Comparison of ENCODE assay signal across 29 mouse cellular contexts in the genomic region with DNA sequence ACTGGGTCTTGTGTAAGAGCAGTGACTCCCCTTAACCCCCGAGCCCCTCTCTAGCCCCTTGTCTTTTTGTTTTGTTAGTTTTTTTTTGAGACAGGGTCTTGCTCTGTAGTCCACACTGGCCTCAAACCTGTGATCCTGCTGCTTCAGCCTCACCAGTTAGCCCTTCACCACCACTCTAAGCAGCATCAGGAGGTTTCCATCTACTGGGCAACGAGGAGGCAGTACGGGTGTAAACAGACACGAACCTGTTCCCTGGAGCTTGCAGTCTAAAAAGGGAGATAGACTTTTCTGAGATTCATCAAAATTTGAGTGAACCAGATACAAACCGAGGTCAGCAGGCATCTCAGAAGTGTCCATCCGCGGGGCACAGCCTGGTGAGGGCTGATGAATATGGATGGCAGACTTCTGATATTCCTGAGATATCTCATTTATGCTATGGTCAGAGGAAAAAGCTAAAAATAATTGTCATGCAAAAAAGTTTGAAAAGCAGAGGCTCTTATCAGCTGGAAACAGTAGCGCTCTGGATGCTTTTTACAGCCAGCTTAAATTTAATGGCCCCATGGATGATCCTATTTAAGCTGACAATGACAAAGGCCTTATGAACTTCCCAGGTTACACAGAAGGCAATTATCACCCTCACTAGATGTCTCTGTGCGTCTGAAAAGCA. TPM values are rescaled to one million over a fixed set of nuclear protein-coding genes. Genes with fewer than 3 reads are reported as not detected.
DNase-seq lines count a peak whose midpoint lies in the region; ATAC-seq and TF ChIP-seq lines count a peak whose summit lies in the region.
"Had no signal": no experiment of that assay in that cellular context is flagged by ENCODE, and none has a peak within 500 bp of the region (broad histone marks: within the 10 kb centered on the region; RNA-seq: fewer than 3 reads in every experiment).

No protein-coding gene starts in this region.

- DNase-seq in heart, adult 11 months = peak; percentile 69
- DNase-seq in heart, adult 9 months (ENCODE audit: low spot score in 2 of 2) = no peak
- no peak for DNase-seq in liver, embryonic 14.5 days (ENCODE audit: low read depth in 3 of 3, low spot score in 3 of 3)
- DNase-seq in liver, embryonic 11.5 days (ENCODE audit: low spot score) = no peak
- peak; percentile 66 for DNase-seq in MEL (ENCODE audit: low read depth, low spot score)
- DNase-seq in adrenal gland, postnatal 36 days = no peak
- DNase-seq: adrenal gland, adult 2 months; adrenal gland, postnatal 10 days; adrenal gland, postnatal 25 days; B cell, adult 2 months; cerebellum, adult 11 months; cerebellum, adult 18-20 months; cerebellum, adult 8-10 months; cerebellum, adult 9-11 months; cerebellum, postnatal 14 days; cerebellum, postnatal 36 days; embryo, embryonic 11 days had no signal

- H3K36me3 ChIP-seq in liver, embryonic 14.5 days (replicated peaks; ENCODE audit: control insufficient read depth, insufficient read depth, low read depth) = no peaks in the 10 kb centered on the region
- no peaks in the 10 kb centered on the region for H3K36me3 ChIP-seq in liver, embryonic 11.5 days (ENCODE audit: control insufficient read depth, insufficient read depth, low read length)
- H3K36me3 ChIP-seq in MEL (ENCODE audit: control insufficient read depth in 1 of 2, insufficient read depth in 2 of 2, low read length in 2 of 2) = peaks cover 0 to 20% of the 10 kb centered on the region in 2 experiments; a peak in 2 of 4 replicates
- H3K36me3 ChIP-seq: embryonic facial prominence, embryonic 15.5 days; forebrain, embryonic 10.5 days; forebrain, embryonic 12.5 days; G1E had no signal

- H3K27me3 ChIP-seq in liver, embryonic 14.5 days (ENCODE audit: control insufficient read depth, insufficient read depth, low read length) = no peaks in the 10 kb centered on the region
- no peaks in the 10 kb centered on the region for H3K27me3 ChIP-seq in liver, embryonic 11.5 days (replicated peaks; ENCODE audit: control insufficient read depth, insufficient read depth, low read length)
- H3K27me3 ChIP-seq in MEL (ENCODE audit: control insufficient read depth in 1 of 2, insufficient read depth in 2 of 2, low read length in 2 of 2) = no peaks in the 10 kb centered on the region
- H3K27me3 ChIP-seq: embryonic facial prominence, embryonic 13.5 days; embryonic facial prominence, embryonic 15.5 days; forebrain, embryonic 12.5 days had no signal

- H3K4me3 ChIP-seq in liver, embryonic 14.5 days (ENCODE audit: insufficient read depth in 1 of 2, low read depth in 2 of 2, low read length in 2 of 2) = no peak overlapping the region
- H3K4me3 ChIP-seq in liver, embryonic 11.5 days (ENCODE audit: low read depth, low read length) = no peak overlapping the region
- H3K4me3 ChIP-seq in MEL (ENCODE audit: control insufficient read depth in 1 of 2, insufficient read depth in 1 of 2, low read depth in 2 of 2, low read length in 2 of 2) = no peak overlapping the region
- H3K4me3 ChIP-seq: embryonic facial prominence, embryonic 13.5 days; embryonic facial prominence, embryonic 15.5 days; erythroblast, embryonic 14.5 days; forebrain, embryonic 10.5 days; forebrain, embryonic 12.5 days had no signal

- H3K27ac ChIP-seq in liver, embryonic 14.5 days = no peak overlapping the region
- H3K27ac ChIP-seq in liver, embryonic 11.5 days (ENCODE audit: low read depth, low read length) = no peak overlapping the region
- no peak overlapping the region for H3K27ac ChIP-seq in MEL (ENCODE audit: control insufficient read depth, low read depth, low read length)
- H3K27ac ChIP-seq: embryonic facial prominence, embryonic 13.5 days; embryonic facial prominence, embryonic 15.5 days; forebrain, embryonic 10.5 days; forebrain, embryonic 12.5 days had no signal

- no peaks in the 10 kb centered on the region for H3K79me2 ChIP-seq in MEL (ENCODE audit: control insufficient read depth, insufficient read depth, low read length, poor library complexity)

- 32% methylated on average over 9 of the region's 9 CpGs for WGBS in liver, embryonic 14.5 days (ENCODE audit: insufficient replicate concordance)
- 60% methylated on average over 9 of the region's 9 CpGs for WGBS in liver, embryonic 11.5 days

- peak; percentile 42 to 56; a peak in 3 of 4 replicates for TF ChIP-seq POLR2A in MEL (IDR thresholded peaks at IDR 0.05; ENCODE audit: control insufficient read depth in 1 of 2, insufficient read depth in 1 of 2, low read depth in 1 of 2, low read length in 2 of 2, poor library complexity in 1 of 2)

- no peak overlapping the region for H3K4me2 ChIP-seq in liver, embryonic 14.5 days (ENCODE audit: low read depth)
- no peak overlapping the region for H3K4me2 ChIP-seq in liver, embryonic 11.5 days
- H3K4me2 ChIP-seq: embryonic facial prominence, embryonic 13.5 days; embryonic facial prominence, embryonic 15.5 days; forebrain, embryonic 12.5 days had no signal

- H3K9me3 ChIP-seq in liver, embryonic 14.5 days (ENCODE audit: control insufficient read depth, low read length) = no peaks in the 10 kb centered on the region
- no peaks in the 10 kb centered on the region for H3K9me3 ChIP-seq in liver, embryonic 11.5 days (ENCODE audit: control insufficient read depth, low read length)
- no peaks in the 10 kb centered on the region for H3K9me3 ChIP-seq in MEL (replicated peaks; ENCODE audit: insufficient read depth, low read length)
- H3K9me3 ChIP-seq: embryonic facial prominence, embryonic 13.5 days; embryonic facial prominence, embryonic 15.5 days; forebrain, embryonic 10.5 days; forebrain, embryonic 12.5 days; G1E had no signal

- no peak for TF ChIP-seq RAD21 in MEL (IDR thresholded peaks at IDR 0.05; ENCODE audit: low read depth, low read length)

- TF ChIP-seq EP300 in liver, embryonic 14.5 days (IDR thresholded peaks at IDR 0.05; ENCODE audit: low read depth) = 0 out of 2 replicates have a peak, but pooled peaks have one; percentile 17
- peak; percentile 65 to 72 for TF ChIP-seq EP300 in MEL (IDR thresholded peaks at IDR 0.05; ENCODE audit: low read depth in 1 of 2, low read length in 2 of 2)

- peaks cover 10 to 15% of the 10 kb centered on the region in 2 experiments for H3K4me1 ChIP-seq in liver, embryonic 14.5 days (replicated peaks; ENCODE audit: control insufficient read depth in 2 of 2, insufficient read depth in 2 of 2, low read length in 1 of 2)
- H3K4me1 ChIP-seq in liver, embryonic 11.5 days (replicated peaks; ENCODE audit: control insufficient read depth, insufficient read depth, low read length) = no peaks in the 10 kb centered on the region; the same call in 1 of the 2 replicates
- peaks cover 15 to 20% of the 10 kb centered on the region in 2 experiments for H3K4me1 ChIP-seq in MEL (ENCODE audit: control insufficient read depth in 1 of 2, insufficient read depth in 2 of 2, low read length in 2 of 2)
- H3K4me1 ChIP-seq: embryonic facial prominence, embryonic 13.5 days; embryonic facial prominence, embryonic 15.5 days; forebrain, embryonic 10.5 days; forebrain, embryonic 12.5 days had no signal

- ATAC-seq in liver, embryonic 14.5 days (ENCODE audit: insufficient read depth) = no peak
- no peak for ATAC-seq in liver, embryonic 11.5 days (replicated peaks; ENCODE audit: low FRiP score)
- ATAC-seq: CD4-positive, CD25-positive, alpha-beta regulatory T cell, adult 4 months; forebrain, embryonic 14.5 days; forebrain, embryonic 16.5 days had no signal

- no peak overlapping the region for H3K9ac ChIP-seq in liver, embryonic 14.5 days (replicated peaks)
- no peak overlapping the region for H3K9ac ChIP-seq in liver, embryonic 11.5 days (ENCODE audit: low read depth, low read length)
- H3K9ac ChIP-seq in MEL (ENCODE audit: control insufficient read depth, low read depth, low read length, poor library complexity, severe bottlenecking) = no peak overlapping the region
- H3K9ac ChIP-seq: embryonic facial prominence, embryonic 13.5 days; embryonic facial prominence, embryonic 15.5 days; forebrain, embryonic 12.5 days had no signal

- TF ChIP-seq CTCF in liver, embryonic 14.5 days (IDR thresholded peaks at IDR 0.05; ENCODE audit: low read depth) = no peak
- TF ChIP-seq CTCF in MEL (IDR thresholded peaks at IDR 0.05 in 2 of 3, conservative IDR thresholded peaks at IDR 0.05 in 1 of 3; ENCODE audit: control insufficient read depth in 1 of 3, insufficient read depth in 1 of 3, low read depth in 2 of 3, low read length in 3 of 3, poor library complexity in 1 of 3, severe bottlenecking in 1 of 3) = no peak

TF ChIP-seq in MEL, 35 proteins besides CTCF, POLR2A, EP300 and RAD21 (continues in another document):
- TF ChIP-seq BHLHE40 (IDR thresholded peaks at IDR 0.05; ENCODE audit: borderline replicate concordance, low read depth, low read length) = no peak
- no peak for TF ChIP-seq GABPA (IDR thresholded peaks at IDR 0.05; ENCODE audit: low read depth, low read length)
- TF ChIP-seq TCF12 (IDR thresholded peaks at IDR 0.05; ENCODE audit: low read depth, low read length) = peak; percentile 75
- TF ChIP-seq ZNF384 (IDR thresholded peaks at IDR 0.05; ENCODE audit: low read depth, low read length) = peak; percentile 75
- TF ChIP-seq MEF2A (IDR thresholded peaks at IDR 0.05; ENCODE audit: extremely low read depth, insufficient replicate concordance, low read depth, low read length, poor library complexity, severe bottlenecking) = peak; percentile 83; the same call in 1 of the 2 replicates
- TF ChIP-seq UBTF (IDR thresholded peaks at IDR 0.05; ENCODE audit: borderline replicate concordance, insufficient read depth, low read depth, low read length) = no peak
- TF ChIP-seq MXI1 (IDR thresholded peaks at IDR 0.05; ENCODE audit: low read depth, low read length) = no peak
- TF ChIP-seq TBP (IDR thresholded peaks at IDR 0.05; ENCODE audit: low read depth, low read length) = peak; percentile 82
- TF ChIP-seq TAL1 (IDR thresholded peaks at IDR 0.05; ENCODE audit: low read length) = peak; percentile 75
- TF ChIP-seq MYC (IDR thresholded peaks at IDR 0.05; ENCODE audit: low read depth, low read length) = no peak

RNA-seq across cellular contexts. Expression of gene Cdk20, which starts 13.3 kb away (rescaled TPM):
- polyA plus RNA-seq in liver, embryonic 14.5 days (2012; rRNA removed) = 3.6 and 3.7 TPM in 2 replicates
- 2.7 and 3.4 TPM in 2 replicates for polyA plus RNA-seq in liver, embryonic 14.5 days (2014; fragmentation: Nextera tagmentation; extraction: Ambion mirVana)
- polyA plus RNA-seq in liver, embryonic 11.5 days (2014; fragmentation: Nextera tagmentation; extraction: Ambion mirVana) = 6.4 and 7.9 TPM in 2 replicates
- total RNA-seq in MEL (2012; rRNA removed) = 3.4 and 3.6 TPM in 2 replicates
- polyA plus RNA-seq in MEL (2012; ENCODE audit: insufficient read depth in 1 of 2, insufficient read length in 2 of 2, low read depth in 1 of 2, low replicate concordance in 2 of 2, missing spikeins in 1 of 2) = 1 to 10 TPM in 1 of 2 experiments, not detected in 1; 9.3 TPM
- total RNA-seq in adrenal gland, postnatal 36 days (2021) = 1 to 10 TPM; 2.0 to 5.4 TPM

RNA-seq across cellular contexts. Expression of gene Fam240b, which starts 52.2 kb away (rescaled TPM):
- not detected in 2 replicates for polyA plus RNA-seq in liver, embryonic 14.5 days (2012; rRNA removed)
- not detected in 2 replicates for polyA plus RNA-seq in liver, embryonic 14.5 days (2014; fragmentation: Nextera tagmentation; extraction: Ambion mirVana)
- polyA plus RNA-seq in liver, embryonic 11.5 days (2014; fragmentation: Nextera tagmentation; extraction: Ambion mirVana) = not detected in 2 replicates
- total RNA-seq in MEL (2012; rRNA removed) = not detected in 2 replicates
- not detected for polyA plus RNA-seq in MEL (2012; ENCODE audit: insufficient read depth in 1 of 2, insufficient read length in 2 of 2, low read depth in 1 of 2, low replicate concordance in 2 of 2, missing spikeins in 1 of 2)
- total RNA-seq in adrenal gland, postnatal 36 days (2021) = not detected
- total RNA-seq: adrenal gland, adult 2 months; adrenal gland, postnatal 10 days; adrenal gland, postnatal 25 days; CH12.LX; common myeloid progenitor, adult 5-6 weeks; G1E had no signal
- polyA plus RNA-seq: adrenal gland, adult 2 months; CD4-positive, CD25-positive, alpha-beta regulatory T cell, adult 4 months; embryonic facial prominence, embryonic 11.5 days; embryonic facial prominence, embryonic 13.5 days; embryonic facial prominence, embryonic 15.5 days; erythroblast, embryonic 14.5 days; forebrain, embryonic 10.5 days; forebrain, embryonic 12.5 days; forebrain, embryonic 14.5 days; forebrain, embryonic 16.5 days; G1E had no signal

Comparison
In these comparisons a context has a peak if more than half of its experiments do, and no peak if none do; other contexts are left out.
1. DNase-seq: peak in heart, adult 11 months (single experiment) and MEL (single experiment); none in heart, adult 9 months (0 of 2), liver, embryonic 14.5 days (0 of 3), liver, embryonic 11.5 days (single experiment) and adrenal gland, postnatal 36 days (0 of 2).